Mouse (Mus musculus) ES-Bruce4 (cell line): ENCODE measurements around the gene Dpf3.

ENCODE experiments used
- CTCF ChIP-seq: IDR thresholded peaks from one replicate; pipeline ENCODE4 v1.8.1; 2011; ENCODE audit warnings: low read depth, low read length
- EP300 ChIP-seq: IDR thresholded peaks from 2 replicates; pipeline ENCODE4 v1.6.1; 2011; ENCODE audit warnings: low read depth, low read length; ENCODE audit not compliant: insufficient read depth
- POLR2A ChIP-seq: IDR thresholded peaks from one replicate; pipeline ENCODE4 v1.8.1; 2011; ENCODE audit warnings: low read length; ENCODE audit not compliant: insufficient read depth

DNA sequence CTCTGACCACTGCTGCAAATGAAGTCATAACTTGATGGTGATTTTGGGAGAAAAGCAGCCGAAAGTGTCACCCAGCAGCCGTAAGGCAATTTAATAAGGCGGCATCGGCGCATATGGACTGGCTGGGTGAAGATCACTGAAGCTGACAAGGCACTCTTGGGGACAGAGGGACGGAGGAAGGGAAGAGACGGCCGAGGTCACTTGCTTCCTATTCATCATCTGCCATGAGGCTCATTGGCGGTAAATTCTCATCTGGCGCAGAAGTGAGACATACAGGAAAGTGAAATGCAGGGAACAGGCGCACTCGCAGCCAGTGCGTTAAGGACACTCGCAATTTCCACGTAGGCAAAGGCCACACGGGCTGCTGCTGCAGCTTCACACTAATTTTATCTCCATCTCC, 95.5 kb downstream of the Dpf3 start:
- TF ChIP-seq POLR2A (no peak), EP300 (no peak), CTCF (no peak)
